In the genomic region with DNA sequence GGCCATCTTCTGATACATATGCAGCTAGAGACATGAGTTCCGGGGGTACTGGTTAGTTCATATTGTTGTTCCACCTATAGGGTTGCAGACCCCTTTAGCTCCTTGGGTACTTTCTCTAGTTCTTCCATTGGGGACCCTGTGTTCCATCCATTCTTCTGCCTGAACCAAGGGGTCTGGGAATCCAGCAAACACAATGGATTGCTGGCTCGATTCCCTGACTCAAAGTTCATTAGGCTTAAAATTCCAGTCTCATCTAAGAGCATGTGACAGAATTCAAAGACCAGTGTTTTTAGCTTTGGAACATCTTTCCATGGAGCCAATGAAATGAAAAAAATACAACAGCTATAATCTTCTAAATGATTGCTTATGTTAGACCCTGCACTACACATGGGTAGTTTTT, we compare ENCODE assay signal across 23 mouse cellular contexts. TPM values are rescaled to one million over a fixed set of nuclear protein-coding genes. Genes with fewer than 3 reads are reported as not detected.
"Had no signal": no experiment of that assay in that cellular context is flagged by ENCODE, and none has a peak within 500 bp of the region (broad histone marks: within the 10 kb centered on the region; RNA-seq: fewer than 3 reads in every experiment).

No protein-coding gene starts in this region.

RNA-seq across cellular contexts. Expression of a gene that starts 8.3 kb away (rescaled TPM):
- polyA plus RNA-seq: heart, embryonic 10.5 days; heart, embryonic 11.5 days; heart, embryonic 12.5 days; heart, embryonic 13.5 days; heart, embryonic 14.5 days; heart, embryonic 15.5 days; heart, embryonic 16.5 days; heart, postnatal 0 days; hindbrain, embryonic 10.5 days; hindbrain, embryonic 11.5 days; hindbrain, embryonic 12.5 days; hindbrain, embryonic 13.5 days; hindbrain, embryonic 14.5 days; hindbrain, embryonic 16.5 days; inflammation-experienced regulatory T-cells, adult 6 months; intestine, embryonic 14.5 days; intestine, embryonic 15.5 days; intestine, embryonic 16.5 days; intestine, postnatal 0 days; large intestine, adult 2 months had no signal

RNA-seq across cellular contexts. Expression of a gene that starts 39.2 kb away (rescaled TPM):
- polyA plus RNA-seq: heart, embryonic 10.5 days; heart, embryonic 11.5 days; heart, embryonic 12.5 days; heart, embryonic 13.5 days; heart, embryonic 14.5 days; heart, embryonic 15.5 days; heart, embryonic 16.5 days; heart, postnatal 0 days; hindbrain, embryonic 10.5 days; hindbrain, embryonic 11.5 days; inflammation-experienced regulatory T-cells, adult 6 months; intestine, embryonic 14.5 days; intestine, embryonic 15.5 days; intestine, embryonic 16.5 days; intestine, postnatal 0 days; kidney, embryonic 14.5 days; large intestine, adult 2 months had no signal

RNA-seq across cellular contexts. Expression of a gene that starts 43.2 kb away (rescaled TPM):
- polyA plus RNA-seq: heart, embryonic 10.5 days; heart, embryonic 11.5 days; heart, embryonic 12.5 days; heart, embryonic 13.5 days; heart, embryonic 14.5 days; heart, embryonic 15.5 days; heart, embryonic 16.5 days; heart, postnatal 0 days; hindbrain, embryonic 10.5 days; hindbrain, embryonic 11.5 days; hindbrain, embryonic 12.5 days; hindbrain, embryonic 13.5 days; hindbrain, embryonic 14.5 days; hindbrain, embryonic 15.5 days; inflammation-experienced regulatory T-cells, adult 6 months; intestine, embryonic 14.5 days; intestine, embryonic 15.5 days; intestine, postnatal 0 days had no signal

RNA-seq across cellular contexts. Expression of a gene that starts 44.4 kb away (rescaled TPM):
- polyA plus RNA-seq: heart, embryonic 10.5 days; heart, embryonic 11.5 days; heart, embryonic 12.5 days; heart, embryonic 14.5 days; heart, embryonic 15.5 days; hindbrain, embryonic 10.5 days; hindbrain, embryonic 11.5 days; hindbrain, embryonic 12.5 days; hindbrain, embryonic 13.5 days; hindbrain, embryonic 14.5 days; hindbrain, embryonic 15.5 days; hindbrain, embryonic 16.5 days; hindbrain, postnatal 0 days; inflammation-experienced regulatory T-cells, adult 6 months; intestine, embryonic 14.5 days; intestine, postnatal 0 days; large intestine, adult 2 months had no signal
